8 mouse cellular contexts compared by ENCODE assay signal in the genomic region with DNA sequence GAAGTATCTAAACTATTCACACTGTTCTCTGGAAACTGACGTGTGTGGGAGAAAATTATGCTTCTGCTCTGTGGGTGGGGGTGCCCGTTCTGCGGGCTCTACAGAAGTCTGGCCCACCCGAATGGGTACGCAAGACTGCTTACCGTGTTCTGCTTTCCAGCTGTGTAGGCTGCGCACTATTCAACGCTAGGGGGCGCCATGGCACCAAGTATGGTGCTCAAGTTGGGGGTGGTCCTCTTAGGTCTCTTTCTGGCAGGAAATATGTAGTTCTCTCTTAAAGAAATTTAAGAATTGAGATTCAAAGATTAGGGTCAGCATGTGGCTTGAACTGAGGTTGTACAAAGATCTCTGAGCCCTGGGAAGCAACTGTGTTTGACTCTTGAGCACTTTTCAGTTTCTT. TPM values are rescaled to one million over a fixed set of nuclear protein-coding genes. Genes with fewer than 3 reads are reported as not detected.
DNase-seq lines count a peak whose midpoint lies in the region; ATAC-seq and TF ChIP-seq lines count a peak whose summit lies in the region.

No protein-coding gene starts in this region.

- H3K27me3 ChIP-seq in liver, postnatal 0 days (ENCODE audit: insufficient read depth, low read length): peaks cover 13% of the 10 kb centered on the region

- no peak overlapping the region for H3K4me3 ChIP-seq in bone marrow macrophage, adult 2 months (ENCODE audit: insufficient read depth, low read length)
- no peak overlapping the region for H3K4me3 ChIP-seq in liver, postnatal 0 days (ENCODE audit: low read depth, low read length)

- WGBS in liver, postnatal 0 days (ENCODE audit: insufficient replicate concordance): 6% methylated on average over 9 of the region's 9 CpGs

- H3K4me2 ChIP-seq in liver, postnatal 0 days (ENCODE audit: low read depth, low read length): no peak overlapping the region

- H3K4me1 ChIP-seq in bone marrow macrophage, adult 2 months (ENCODE audit: control insufficient read depth, insufficient read depth, low read length): peaks cover 4% of the 10 kb centered on the region
- peaks cover 17% of the 10 kb centered on the region for H3K4me1 ChIP-seq in liver, postnatal 0 days (ENCODE audit: insufficient read depth)

- DNase-seq in left cerebral cortex, adult 18-20 months (ENCODE audit: low spot score in 2 of 2): peak; percentile 40 to 59
- no peak for DNase-seq in left cerebral cortex, adult 8-10 months (ENCODE audit: low spot score in 2 of 2)
- peak; percentile 54 for DNase-seq in MEL-GATA-1-ER (ENCODE audit: extremely low read depth, low read depth)
- DNase-seq in heart, postnatal 36 days: peak; percentile 75 to 82
- DNase-seq in liver, postnatal 0 days: peak; percentile 82
- DNase-seq in spleen, postnatal 14 days (ENCODE audit: low spot score in 2 of 2): peak; percentile 42 to 69

- H3K9ac ChIP-seq in liver, postnatal 0 days (replicated peaks): no peak overlapping the region

- no peaks in the 10 kb centered on the region for H3K9me3 ChIP-seq in liver, postnatal 0 days (ENCODE audit: low read length)

- H3K27ac ChIP-seq in bone marrow macrophage, adult 2 months (ENCODE audit: insufficient read depth, low read depth, low read length): no peak overlapping the region
- H3K27ac ChIP-seq in liver, postnatal 0 days (ENCODE audit: low read depth): no peak overlapping the region

- no peaks in the 10 kb centered on the region for H3K36me3 ChIP-seq in liver, postnatal 0 days (replicated peaks; ENCODE audit: insufficient read depth, low read length)

- no peak for ATAC-seq in liver, postnatal 0 days
- no peak for ATAC-seq in inflammation-experienced regulatory T-cells, adult 6 months

- TF ChIP-seq POLR2A in bone marrow macrophage, adult 2 months (IDR thresholded peaks at IDR 0.05; ENCODE audit: borderline replicate concordance, low read depth, low read length): no peak

- intact Hi-C loops in heart, postnatal 36 days (cut with DNase I): loop anchor here (1.0 to 5.0 kb wide), 3 partner anchors 37 to 130 kb away; no protein-coding TSS in a partner anchor

- peak; percentile 97 for TF ChIP-seq CTCF in bone marrow macrophage, adult 2 months (IDR thresholded peaks at IDR 0.05; ENCODE audit: low read depth, low read length)
- peak; percentile 92 for TF ChIP-seq CTCF in liver, postnatal 0 days (IDR thresholded peaks at IDR 0.05; ENCODE audit: low read depth)

- no peak for TF ChIP-seq EP300 in liver, postnatal 0 days (IDR thresholded peaks at IDR 0.05; ENCODE audit: low read depth)

RNA-seq across cellular contexts. Expression of a gene that starts 3.7 kb away (rescaled TPM):
- 1 to 10 TPM; 2.6 to 3.0 TPM for total RNA-seq in left cerebral cortex, adult 18-20 months (2021)
- 1 to 10 TPM; 2.5 to 4.5 (median 3.3) TPM for total RNA-seq in left cerebral cortex, adult 8-10 months (2022)
- polyA plus RNA-seq in bone marrow macrophage, adult 2 months (2012; ENCODE audit: insufficient read depth, insufficient read length, missing spikeins): 0.37 and 0.78 TPM in 2 replicates
- 10 to 100 TPM in 1 of 2 experiments, 1 to 10 TPM in 1; 9.4 to 11.7 TPM for total RNA-seq in heart, postnatal 36 days (2021)
- 4.5 and 4.8 TPM in 2 replicates for polyA plus RNA-seq in liver, postnatal 0 days (2015; fragmentation: Nextera tagmentation; extraction: Ambion mirVana)
- polyA plus RNA-seq in inflammation-experienced regulatory T-cells, adult 6 months (2017; shearing (Covaris generic)): under 1 TPM in 1 of 3 experiments, not detected in 2; 0.16 TPM

RNA-seq across cellular contexts. Expression of a gene that starts 30.3 kb away (rescaled TPM):
- total RNA-seq in left cerebral cortex, adult 18-20 months (2021): under 1 TPM; 0.30 to 0.40 TPM
- 1 to 10 TPM in 1 of 4 experiments, under 1 TPM in 3; 0.37 to 1.3 (median 0.48) TPM for total RNA-seq in left cerebral cortex, adult 8-10 months (2022)
- polyA plus RNA-seq in bone marrow macrophage, adult 2 months (2012; ENCODE audit: insufficient read depth, insufficient read length, missing spikeins): 20.0 and 20.8 TPM in 2 replicates
- 1 to 10 TPM; 1.4 to 2.1 TPM for total RNA-seq in heart, postnatal 36 days (2021)
- 48.6 and 50.2 TPM in 2 replicates for polyA plus RNA-seq in liver, postnatal 0 days (2015; fragmentation: Nextera tagmentation; extraction: Ambion mirVana)
- 10 to 100 TPM; 15.0 to 44.4 (median 16.8) TPM for polyA plus RNA-seq in inflammation-experienced regulatory T-cells, adult 6 months (2017; shearing (Covaris generic))

RNA-seq across cellular contexts. Expression of a gene that starts 45.0 kb away (rescaled TPM):
- under 1 TPM; 0.49 to 0.77 TPM for total RNA-seq in left cerebral cortex, adult 18-20 months (2021)
- total RNA-seq in left cerebral cortex, adult 8-10 months (2022): under 1 TPM; 0.52 to 0.93 (median 0.70) TPM
- 6.9 and 7.8 TPM in 2 replicates for polyA plus RNA-seq in bone marrow macrophage, adult 2 months (2012; ENCODE audit: insufficient read depth, insufficient read length, missing spikeins)
- 100 to 1,000 TPM; 121 to 126 TPM for total RNA-seq in heart, postnatal 36 days (2021)
- polyA plus RNA-seq in liver, postnatal 0 days (2015; fragmentation: Nextera tagmentation; extraction: Ambion mirVana): 37.6 and 41.7 TPM in 2 replicates
- polyA plus RNA-seq in inflammation-experienced regulatory T-cells, adult 6 months (2017; shearing (Covaris generic)): under 1 TPM in 2 of 3 experiments, not detected in 1; 0.29 to 0.65 TPM

RNA-seq across cellular contexts. Expression of a gene that starts 59.2 kb away (rescaled TPM):
- 10 to 100 TPM; 34.9 to 43.2 TPM for total RNA-seq in left cerebral cortex, adult 18-20 months (2021)
- total RNA-seq in left cerebral cortex, adult 8-10 months (2022): 10 to 100 TPM; 34.7 to 39.3 (median 38.4) TPM
- 7.7 and 8.4 TPM in 2 replicates for polyA plus RNA-seq in bone marrow macrophage, adult 2 months (2012; ENCODE audit: insufficient read depth, insufficient read length, missing spikeins)
- total RNA-seq in heart, postnatal 36 days (2021): 10 to 100 TPM; 58.1 to 63.9 TPM
- 77.3 and 79.1 TPM in 2 replicates for polyA plus RNA-seq in liver, postnatal 0 days (2015; fragmentation: Nextera tagmentation; extraction: Ambion mirVana)
- 100 to 1,000 TPM; 125 to 343 (median 290) TPM for polyA plus RNA-seq in inflammation-experienced regulatory T-cells, adult 6 months (2017; shearing (Covaris generic))

Comparison
In these comparisons a context has a peak if more than half of its experiments do, and no peak if none do; other contexts are left out.
1. DNase-seq: peak in left cerebral cortex, adult 18-20 months (2 of 2), MEL-GATA-1-ER (single experiment), heart, postnatal 36 days (2 of 2), liver, postnatal 0 days (single experiment) and spleen, postnatal 14 days (2 of 2); none in left cerebral cortex, adult 8-10 months (0 of 2).
2. RNA of a gene that starts 45.0 kb away (total RNA-seq): 121 to 126 TPM in heart, postnatal 36 days; 0.52 to 0.93 TPM in left cerebral cortex, adult 8-10 months and 0.49 to 0.77 TPM in left cerebral cortex, adult 18-20 months; every median in the first group is over 10 times any median in the second.